Mouse (Mus musculus) ES-Bruce4 (cell line): ENCODE results near the gene Fam168a.

Source experiments
- CTCF ChIP-seq: IDR thresholded peaks from one replicate; pipeline ENCODE4 v1.8.1; 2011; ENCODE audit warnings: low read depth, low read length
- EP300 ChIP-seq: IDR thresholded peaks from 2 replicates; pipeline ENCODE4 v1.6.1; 2011; ENCODE audit warnings: low read depth, low read length; ENCODE audit not compliant: insufficient read depth
- POLR2A ChIP-seq: IDR thresholded peaks from one replicate; pipeline ENCODE4 v1.8.1; 2011; ENCODE audit warnings: low read length; ENCODE audit not compliant: insufficient read depth

GRCm38 (mm10) chr7:100845026-100845400 lies 138.6 kb downstream of the Fam168a start:
- TF ChIP-seq CTCF (no peak), POLR2A (no peak), EP300 (no peak)
